Mouse (Mus musculus) ES-E14 (cell line): ENCODE results near the gene Vmn1r40.

Experiments used
- CHD2 ChIP-seq: IDR thresholded peaks from 2 replicates; pipeline ENCODE4 v1.6.1; 2014; ENCODE audit warnings: mild to moderate bottlenecking, low read depth, low read length, inconsistent platforms
- HCFC1 ChIP-seq: IDR thresholded peaks from 2 replicates; pipeline ENCODE4 v1.6.1; 2012; ENCODE audit warnings: low read length, inconsistent platforms, borderline replicate concordance; ENCODE audit not compliant: insufficient read depth
- MAFK ChIP-seq: IDR thresholded peaks from 2 replicates; pipeline ENCODE4 v1.6.1; 2014; ENCODE audit warnings: mild to moderate bottlenecking, low read depth, low read length, inconsistent platforms; ENCODE audit not compliant: insufficient read depth
- ZC3H11A ChIP-seq: IDR thresholded peaks from 2 replicates; pipeline ENCODE4 v1.6.1; 2012; ENCODE audit warnings: low read depth, mild to moderate bottlenecking, inconsistent platforms, low read length, borderline replicate concordance
- ZNF384 ChIP-seq: IDR thresholded peaks from 2 replicates; pipeline ENCODE4 v1.6.1; 2012; ENCODE audit warnings: low read depth, low read length, inconsistent platforms

DNA sequence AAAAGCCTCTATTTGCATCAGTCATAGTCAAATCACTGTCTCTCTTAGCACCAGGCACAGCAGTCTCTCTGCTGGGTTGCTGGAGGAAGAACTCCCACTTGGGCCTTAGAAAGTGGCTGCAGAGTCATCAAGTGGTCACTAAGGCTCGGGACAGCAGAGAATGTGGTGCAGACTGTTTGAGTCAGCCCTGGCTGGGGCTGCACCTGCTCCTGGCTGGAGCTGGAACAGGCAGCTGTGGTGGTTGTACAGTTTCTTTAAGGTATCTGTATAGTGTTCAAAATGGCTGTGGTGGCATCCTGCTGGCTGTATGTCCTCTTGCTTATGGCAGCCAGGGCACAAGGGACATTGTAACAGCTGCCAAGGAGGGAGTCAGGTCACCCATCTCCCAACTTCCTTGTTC lies 46.9 kb upstream of the Vmn1r40 start:
- TF ChIP-seq CHD2: no peak
- no peak for TF ChIP-seq MAFK
- no peak for TF ChIP-seq HCFC1
- no peak for TF ChIP-seq ZNF384
- no peak for TF ChIP-seq ZC3H11A
